Mouse (Mus musculus) spleen, postnatal 14 days (tissue): ENCODE data around the gene Metrnl.

Source experiments
- DNase-seq, 2 experiments: peaks; one replicate each; pipeline ENCODE4 v3.0.0; 2021 to 2022; ENCODE audit warnings: low spot score in 2 of 2

The Metrnl gene

GRCm38 (mm10) chr11:121734892-121735291 lies 33.5 kb downstream of the Metrnl start:
- DNase-seq = no peak

GRCm38 (mm10) chr11:121738616-121739015 lies 37.3 kb downstream of the Metrnl start:
- DNase-seq = no peak

DNA sequence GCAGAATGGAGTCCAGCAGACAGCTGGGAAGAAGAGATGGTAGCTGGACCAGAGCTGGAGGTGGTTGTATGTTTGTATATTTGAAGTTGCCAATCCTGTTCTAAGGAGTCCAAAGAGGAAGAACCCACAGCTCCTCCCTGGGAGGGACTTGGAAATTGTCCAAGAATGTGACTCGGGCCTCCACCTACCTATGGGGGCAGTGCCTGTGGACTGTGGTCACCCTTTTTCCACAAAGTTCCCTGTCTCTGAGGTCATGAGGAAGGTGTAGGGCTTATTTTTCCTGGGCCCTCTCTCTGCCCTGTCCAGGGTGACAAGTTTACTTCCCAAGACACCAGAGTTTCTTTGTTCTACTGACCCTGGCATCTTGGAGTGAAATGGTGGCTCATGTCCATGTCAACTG lies 39.6 kb downstream of the Metrnl start:
- no peak for DNase-seq

DNA sequence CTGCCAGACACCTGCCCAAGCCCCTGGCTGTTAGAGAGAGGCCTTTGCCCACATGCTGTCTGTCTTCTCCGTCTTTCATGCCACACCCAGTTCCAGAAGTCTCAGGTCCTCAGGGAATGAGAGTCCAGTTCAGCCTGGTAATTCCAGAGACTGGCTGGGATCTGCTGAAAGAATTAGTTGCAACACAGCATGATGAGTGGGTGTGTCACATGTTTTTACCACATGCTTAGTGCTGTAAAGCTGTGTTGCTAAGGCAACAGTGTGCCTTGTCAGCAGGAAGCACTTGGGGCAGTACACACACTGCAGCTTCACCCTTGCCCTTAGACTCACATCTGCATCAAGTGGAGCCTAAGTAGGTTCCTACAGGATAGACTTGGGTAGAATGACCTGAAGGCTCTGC lies 40.1 kb downstream of the Metrnl start:
- DNase-seq = no peak

DNA sequence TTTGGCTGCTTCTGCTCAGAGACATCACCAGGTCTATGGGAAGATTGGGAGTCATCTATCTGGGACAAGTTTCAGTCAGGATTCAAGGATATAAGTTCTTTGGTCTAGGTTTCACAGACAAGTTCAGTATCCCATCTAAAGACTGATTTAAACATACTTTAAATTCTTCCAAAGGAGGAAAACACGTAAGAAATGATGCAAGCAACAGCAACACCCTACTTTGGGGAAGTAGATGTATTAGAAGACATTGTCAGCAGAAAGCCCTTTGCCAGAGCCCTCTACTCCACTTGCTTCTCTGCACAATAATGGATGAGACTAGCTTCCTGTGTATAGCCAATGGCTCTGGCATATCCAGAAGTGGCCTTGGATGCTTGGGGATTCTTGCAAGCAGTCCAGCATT lies 41.8 kb downstream of the Metrnl start:
- no peak for DNase-seq

- no peak for DNase-seq
These were observed 42.7 kb downstream of the Metrnl start for GRCm38 (mm10) chr11:121743915-121744628.

DNA sequence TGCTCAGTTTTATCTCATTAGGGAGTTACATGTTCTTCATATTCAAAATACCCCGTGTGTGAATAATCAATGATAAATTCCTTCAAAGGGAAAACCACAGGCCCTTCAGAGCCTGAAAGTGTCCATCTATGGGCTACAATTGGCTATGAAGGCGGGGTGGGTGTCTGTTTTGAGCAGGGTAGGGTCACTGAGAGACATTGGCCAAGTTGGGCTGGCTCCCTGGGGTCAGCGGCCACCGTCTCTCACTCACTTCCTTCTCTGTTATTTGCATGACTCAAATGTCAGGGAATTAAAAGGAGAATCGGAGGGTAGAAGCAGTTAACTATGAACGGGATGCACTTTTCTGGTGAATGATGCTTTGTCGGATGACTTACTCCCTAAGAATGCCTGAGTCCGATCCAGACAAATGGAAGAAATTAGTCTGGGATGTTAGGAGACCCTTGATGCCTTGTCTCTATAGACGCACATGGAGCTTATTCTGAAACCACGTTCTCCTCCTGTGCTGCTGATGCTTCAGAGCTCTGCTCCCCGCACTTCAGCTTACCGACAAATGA lies 45.7 kb downstream of the Metrnl start:
- DNase-seq = no peak

DNA sequence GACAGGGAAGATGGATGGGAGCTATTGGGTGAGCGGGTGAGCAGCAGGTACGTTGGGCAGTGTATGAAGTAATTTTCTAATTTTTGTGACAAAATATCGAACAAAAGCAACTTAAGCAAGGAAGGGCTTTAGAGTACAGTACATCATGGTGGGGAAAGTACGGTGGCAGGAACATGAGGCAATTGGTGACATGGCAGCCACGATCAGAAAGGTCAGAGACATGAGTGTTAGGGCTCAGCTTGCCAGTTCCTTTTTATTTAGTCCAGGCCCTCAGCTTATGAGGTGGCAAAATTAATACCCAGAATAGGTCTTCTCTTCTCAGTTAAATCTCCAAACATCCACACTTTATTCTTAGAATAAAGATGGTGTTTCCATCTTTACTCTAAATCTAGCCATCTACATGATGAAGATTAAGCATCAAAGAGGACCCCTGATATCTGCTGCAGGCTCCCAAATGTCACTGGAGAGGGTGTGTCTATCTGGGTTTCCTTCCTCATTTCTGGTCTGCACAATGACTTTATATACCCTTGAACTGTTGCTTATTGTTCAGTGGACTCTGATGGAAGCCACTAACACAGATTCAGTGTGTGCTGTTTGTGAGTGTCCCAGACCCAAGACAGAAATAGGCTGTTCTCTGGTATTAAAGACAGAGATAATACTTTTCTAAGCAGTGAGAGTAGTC lies 46.8 kb downstream of the Metrnl start:
- no peak for DNase-seq
